8 mouse cellular contexts compared by ENCODE assay signal in genomic region chr6:97395477-97396350, GRCm38 (mm10).
DNase-seq lines count a peak whose midpoint lies in the region; ATAC-seq and TF ChIP-seq lines count a peak whose summit lies in the region.

No protein-coding gene starts in this region.

- no peak for TF ChIP-seq POLR2A in cerebellum, adult 2 months (IDR thresholded peaks at IDR 0.05; ENCODE audit: borderline replicate concordance, insufficient read depth, low read length)

- no peaks in the 10 kb centered on the region for H3K9me3 ChIP-seq in embryonic facial prominence, embryonic 15.5 days (replicated peaks)
- H3K9me3 ChIP-seq in intestine, embryonic 16.5 days (ENCODE audit: control insufficient read depth, low read length) = no peaks in the 10 kb centered on the region

- H3K4me2 ChIP-seq in embryonic facial prominence, embryonic 15.5 days (replicated peaks) = no peak overlapping the region
- peak overlapping the region; percentile 1; the same call in 1 of the 2 replicates for H3K4me2 ChIP-seq in intestine, embryonic 16.5 days (ENCODE audit: low read depth, low read length)

- 0 out of 2 replicates have a peak overlapping the region, but pooled peaks have one; percentile 48 for H3K27ac ChIP-seq in embryonic facial prominence, embryonic 15.5 days (replicated peaks)
- no peak overlapping the region for H3K27ac ChIP-seq in intestine, embryonic 16.5 days (ENCODE audit: low read length)
- no peak overlapping the region for H3K27ac ChIP-seq in cerebellum, adult 2 months (ENCODE audit: insufficient read depth, low read length)

- H3K4me1 ChIP-seq in embryonic facial prominence, embryonic 15.5 days = peaks cover 19% of the 10 kb centered on the region; the same call in 1 of the 2 replicates
- peaks cover 15% of the 10 kb centered on the region for H3K4me1 ChIP-seq in intestine, embryonic 16.5 days (ENCODE audit: control insufficient read depth, insufficient read depth, low read length)
- no peaks in the 10 kb centered on the region for H3K4me1 ChIP-seq in cerebellum, adult 2 months (ENCODE audit: control insufficient read depth, insufficient read depth, low read length)

- no peak for ATAC-seq in embryonic facial prominence, embryonic 15.5 days (ENCODE audit: insufficient number of reproducible peaks, low FRiP score, low TSS enrichment, low read depth)
- peak; percentile 37; the same call in 1 of the 2 replicates for ATAC-seq in intestine, embryonic 16.5 days

- peak; percentile 68 for DNase-seq in ovary, adult 18-20 months (ENCODE audit: low spot score)
- DNase-seq in ovary, postnatal 10 days (ENCODE audit: low spot score) = no peak
- DNase-seq in lung, postnatal 14 days = peak; percentile 40
- no peak for DNase-seq in frontal cortex, postnatal 25 days (ENCODE audit: low spot score in 2 of 2)
- no peak for DNase-seq in spleen, postnatal 14 days (ENCODE audit: low spot score in 2 of 2)
- DNase-seq in cerebellum, adult 2 months = no peak

- no peaks in the 10 kb centered on the region for H3K36me3 ChIP-seq in embryonic facial prominence, embryonic 15.5 days
- H3K36me3 ChIP-seq in intestine, embryonic 16.5 days (ENCODE audit: control insufficient read depth, insufficient read depth, low read length) = no peaks in the 10 kb centered on the region

- H3K9ac ChIP-seq in embryonic facial prominence, embryonic 15.5 days = no peak overlapping the region
- H3K9ac ChIP-seq in intestine, embryonic 16.5 days (ENCODE audit: low read depth, low read length) = no peak overlapping the region

- no peaks in the 10 kb centered on the region for H3K27me3 ChIP-seq in embryonic facial prominence, embryonic 15.5 days
- H3K27me3 ChIP-seq in intestine, embryonic 16.5 days (replicated peaks; ENCODE audit: control insufficient read depth, insufficient read depth, low read length) = no peaks in the 10 kb centered on the region
- no peaks in the 10 kb centered on the region for H3K27me3 ChIP-seq in cerebellum, adult 2 months (ENCODE audit: control insufficient read depth, insufficient read depth, low read length)

- WGBS in embryonic facial prominence, embryonic 15.5 days = 25% methylated on average over 17 of the region's 17 CpGs
- 28% methylated on average over 17 of the region's 17 CpGs for WGBS in intestine, embryonic 16.5 days
- WGBS in cerebellum, adult 2 months = 23% methylated on average over 17 of the region's 17 CpGs

- TF ChIP-seq CTCF in cerebellum, adult 2 months (IDR thresholded peaks at IDR 0.05; ENCODE audit: borderline replicate concordance, insufficient read depth, low read depth, low read length) = no peak

- H3K4me3 ChIP-seq in embryonic facial prominence, embryonic 15.5 days (replicated peaks) = no peak overlapping the region
- no peak overlapping the region for H3K4me3 ChIP-seq in intestine, embryonic 16.5 days (ENCODE audit: low read length)
- H3K4me3 ChIP-seq in cerebellum, adult 2 months (replicated peaks; ENCODE audit: insufficient read depth, low read depth, low read length) = no peak overlapping the region

Comparison
In these comparisons a context has a peak if more than half of its experiments do, and no peak if none do; other contexts are left out.
1. DNase-seq: peak in ovary, adult 18-20 months (single experiment) and lung, postnatal 14 days (single experiment); none in ovary, postnatal 10 days (single experiment), frontal cortex, postnatal 25 days (0 of 2), spleen, postnatal 14 days (0 of 2) and cerebellum, adult 2 months (0 of 2).